Mouse (Mus musculus): ENCODE results near the gene Phf12.

Gene Phf12

DNA sequence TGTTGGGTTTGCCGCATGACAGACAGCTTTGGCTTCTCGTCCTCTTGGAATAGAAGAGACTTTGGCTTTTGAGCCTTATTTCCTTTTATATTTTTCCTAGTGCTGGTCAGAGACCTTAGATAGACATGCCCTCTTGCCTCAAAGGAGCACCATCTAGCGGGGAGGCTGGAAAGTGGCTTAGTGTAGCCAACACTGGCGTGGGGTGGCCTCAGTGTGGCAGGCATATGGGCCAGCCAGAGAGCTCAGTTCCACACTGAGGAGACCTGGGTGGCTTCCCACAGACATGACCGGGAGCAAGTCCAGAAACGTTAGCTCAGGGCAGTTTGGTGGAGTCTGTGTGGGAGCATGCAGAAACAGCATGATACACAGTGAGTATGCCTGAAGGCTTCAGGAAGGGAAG lies 11.8 kb upstream of the Phf12 start:
- no peak for DNase-seq (ENCODE audit: low read depth, low spot score)

DNA sequence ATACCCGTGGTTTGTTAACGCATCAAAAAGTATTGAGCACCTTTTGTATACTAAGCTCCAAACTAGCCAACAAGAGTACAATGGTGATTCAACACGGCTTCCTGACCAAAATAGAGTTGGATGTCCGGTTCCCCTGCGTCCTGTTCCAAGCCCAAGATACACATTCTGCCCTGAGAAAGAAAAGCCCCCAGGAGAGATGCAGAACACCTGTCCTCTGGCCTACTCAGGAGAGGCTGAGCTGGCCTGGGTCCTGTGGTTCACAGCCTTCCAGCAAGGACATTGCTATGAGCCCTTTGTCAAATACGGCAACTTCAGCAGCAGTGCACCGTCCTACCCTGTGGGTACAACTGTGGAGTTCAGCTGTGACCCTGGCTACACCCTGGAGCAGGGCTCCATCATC lies 9.0 kb upstream of the Phf12 start:
- DNase-seq (ENCODE audit: low read depth, low spot score), result no peak

DNA sequence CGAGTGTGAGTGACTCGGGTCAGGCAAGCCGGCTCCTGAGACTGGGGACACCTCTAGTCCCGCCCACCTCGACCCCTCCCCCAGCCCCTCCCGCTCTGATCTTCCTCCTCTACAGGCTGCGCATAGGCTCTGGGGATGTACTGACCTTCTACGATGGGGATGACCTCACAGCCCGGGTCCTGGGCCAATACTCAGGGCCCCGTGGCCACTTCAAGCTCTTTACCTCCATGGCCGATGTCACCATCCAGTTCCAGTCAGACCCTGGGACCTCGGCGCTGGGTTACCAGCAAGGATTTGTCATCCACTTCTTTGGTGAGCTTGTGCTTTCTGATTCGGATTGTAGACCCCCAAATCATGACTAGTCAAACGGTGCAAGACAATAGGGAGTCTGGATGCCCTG lies 8.2 kb upstream of the Phf12 start:
- DNase-seq (ENCODE audit: low read depth, low spot score), result no peak

DNA sequence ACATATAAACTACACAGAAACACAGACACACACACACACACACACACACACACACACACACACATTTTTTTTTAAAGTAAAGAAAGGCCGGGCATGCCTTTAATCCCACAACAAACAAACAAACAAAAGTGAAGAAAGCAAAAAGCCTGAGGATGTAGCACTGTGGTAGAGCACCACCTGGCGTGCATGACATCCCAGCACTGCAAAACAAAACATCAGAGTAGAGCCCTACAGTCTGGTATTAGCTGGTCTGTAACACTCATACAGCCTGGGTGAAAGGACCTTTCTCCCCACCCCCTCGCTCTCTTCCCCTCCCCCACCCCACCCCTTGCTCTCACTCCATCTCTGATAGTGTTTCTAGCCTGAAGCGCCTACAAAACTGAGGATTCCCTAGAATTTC lies 6.7 kb upstream of the Phf12 start:
- no peak for DNase-seq (ENCODE audit: low read depth, low spot score)

DNA sequence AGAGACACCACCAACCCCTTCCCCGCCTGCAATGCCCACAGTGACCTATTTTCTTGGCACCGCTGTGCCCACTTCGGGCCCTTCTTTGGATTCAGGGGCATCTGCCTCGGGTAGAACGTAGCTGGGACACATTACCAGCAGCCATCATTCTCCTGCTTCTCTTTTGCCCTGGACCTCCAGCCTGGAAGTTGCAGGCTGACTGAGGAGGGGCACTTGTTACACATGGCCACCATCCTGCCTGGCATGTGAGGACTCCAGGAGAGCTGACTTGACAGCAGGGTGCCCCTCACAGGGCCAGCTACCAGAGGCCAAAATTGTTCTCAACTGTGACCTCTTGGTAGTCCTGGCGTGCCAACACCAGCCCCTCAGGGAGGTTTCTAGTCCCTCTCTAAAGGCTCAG lies 4.4 kb upstream of the Phf12 start:
- DNase-seq (ENCODE audit: low read depth, low spot score), result no peak

DNA sequence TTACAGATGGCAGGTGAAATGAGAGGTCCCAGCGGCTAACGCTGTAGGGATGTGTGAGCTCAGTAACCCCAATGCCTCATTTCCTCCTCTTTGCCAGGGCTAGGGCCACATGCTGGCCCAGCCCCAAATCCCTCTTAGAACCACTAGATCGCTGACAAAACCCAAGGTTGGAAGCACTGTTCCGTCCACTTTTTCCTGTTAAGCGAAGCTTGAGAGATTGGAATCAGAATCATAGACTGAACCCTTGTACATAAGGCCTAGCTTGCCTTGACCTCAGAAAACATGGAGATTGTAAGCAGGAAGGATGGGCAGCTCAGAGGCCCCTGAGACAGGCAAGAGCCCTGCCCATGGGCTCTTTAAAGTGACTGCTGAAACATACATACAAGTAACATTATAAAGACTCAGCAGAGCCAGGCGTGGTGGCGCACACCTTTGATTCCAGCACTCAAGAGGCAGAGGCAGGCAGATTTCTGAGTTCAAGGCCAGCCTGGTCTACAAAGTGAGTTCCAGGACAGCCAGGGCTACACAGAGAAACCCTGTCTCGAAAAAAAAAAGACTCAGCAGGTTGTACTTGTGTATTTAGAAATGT lies 3.2 kb upstream of the Phf12 start:
- no peak for DNase-seq (ENCODE audit: low read depth, low spot score)

DNA sequence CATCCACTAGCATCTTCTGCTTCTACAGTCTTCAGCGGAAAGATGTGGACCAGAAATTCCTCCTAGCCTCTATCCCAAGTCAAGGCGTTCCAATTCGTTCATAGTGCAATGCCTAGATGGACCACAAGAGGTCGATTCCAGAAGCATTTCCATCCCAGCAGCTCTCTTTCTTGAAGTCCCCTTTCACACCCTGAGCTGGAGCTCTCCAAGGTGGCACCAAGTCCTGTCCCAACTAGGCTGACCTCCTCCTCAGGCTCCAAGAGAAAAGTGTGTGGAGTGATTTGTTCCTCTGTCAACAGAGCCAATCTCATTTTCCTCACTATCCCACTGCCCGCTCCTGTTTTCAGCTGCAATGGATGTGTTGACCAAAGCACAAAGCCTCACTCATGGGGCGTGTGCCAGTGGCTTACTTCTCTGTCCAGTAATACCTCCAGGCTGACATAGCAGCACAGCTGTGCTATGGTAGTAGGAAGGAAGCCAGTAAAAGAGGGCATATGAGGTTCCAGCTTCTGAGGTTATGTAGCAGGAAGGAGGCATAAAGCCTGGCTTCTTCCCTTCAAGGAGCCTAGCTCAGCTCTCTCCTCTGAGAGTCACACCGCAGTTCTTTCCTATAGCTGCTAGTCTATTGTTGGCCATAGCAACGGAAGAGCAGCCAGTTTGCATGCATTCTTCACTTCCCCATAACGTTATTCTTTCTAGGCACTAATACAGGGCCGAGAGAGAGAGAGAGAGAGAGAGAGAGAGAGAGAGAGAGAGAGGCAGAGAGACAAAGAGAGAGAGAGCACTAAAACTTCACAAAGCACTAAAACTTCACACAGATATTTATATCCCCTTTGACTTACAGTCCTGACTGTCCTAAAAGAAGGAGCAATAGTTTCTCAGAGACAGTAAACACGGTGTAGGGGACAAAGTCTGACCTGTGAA lies 2.0 kb upstream of the Phf12 start:
- DNase-seq (ENCODE audit: low read depth, low spot score), result no peak

DNA sequence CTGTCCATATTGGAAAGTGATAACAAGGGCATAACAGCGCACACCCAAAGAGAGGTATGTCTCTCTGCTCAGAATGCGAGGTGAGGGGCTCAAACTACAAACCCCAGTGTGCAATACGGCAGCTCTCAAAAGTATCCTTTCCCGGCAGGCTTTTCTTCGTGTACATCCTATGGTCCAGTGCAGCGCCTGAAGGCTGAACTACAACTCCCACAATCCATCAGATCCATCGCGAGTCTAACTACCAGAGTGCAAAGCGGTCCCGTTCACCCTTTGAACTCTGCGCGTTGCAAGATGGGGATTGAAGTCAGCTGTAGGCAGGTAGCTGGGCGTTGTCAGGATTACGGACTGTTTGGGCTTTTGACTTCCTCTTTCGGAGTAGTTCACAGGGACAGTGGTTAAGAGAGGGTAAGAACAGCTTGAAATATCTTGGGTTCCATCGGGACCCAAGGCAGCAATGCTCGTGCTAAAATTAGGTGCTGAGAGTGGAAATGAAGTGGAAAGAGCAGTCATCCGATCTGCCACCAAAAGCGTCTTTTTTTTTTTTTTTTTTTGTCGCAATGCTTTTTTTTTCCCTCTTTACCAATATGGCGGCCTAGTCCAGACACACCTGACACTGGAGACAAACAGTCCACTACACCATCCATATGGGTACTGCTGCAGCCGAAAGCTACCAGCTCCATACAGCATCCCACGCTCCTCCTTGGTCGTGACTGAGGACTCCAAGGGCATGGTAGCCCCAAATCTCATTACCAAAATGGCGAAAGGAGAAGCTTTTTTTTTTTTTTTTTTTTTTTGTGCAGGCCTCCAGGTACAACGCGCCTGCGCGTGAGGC lies 729 bp upstream of the Phf12 start:
- peak; percentile 97 for DNase-seq (ENCODE audit: low read depth, low spot score)

DNA sequence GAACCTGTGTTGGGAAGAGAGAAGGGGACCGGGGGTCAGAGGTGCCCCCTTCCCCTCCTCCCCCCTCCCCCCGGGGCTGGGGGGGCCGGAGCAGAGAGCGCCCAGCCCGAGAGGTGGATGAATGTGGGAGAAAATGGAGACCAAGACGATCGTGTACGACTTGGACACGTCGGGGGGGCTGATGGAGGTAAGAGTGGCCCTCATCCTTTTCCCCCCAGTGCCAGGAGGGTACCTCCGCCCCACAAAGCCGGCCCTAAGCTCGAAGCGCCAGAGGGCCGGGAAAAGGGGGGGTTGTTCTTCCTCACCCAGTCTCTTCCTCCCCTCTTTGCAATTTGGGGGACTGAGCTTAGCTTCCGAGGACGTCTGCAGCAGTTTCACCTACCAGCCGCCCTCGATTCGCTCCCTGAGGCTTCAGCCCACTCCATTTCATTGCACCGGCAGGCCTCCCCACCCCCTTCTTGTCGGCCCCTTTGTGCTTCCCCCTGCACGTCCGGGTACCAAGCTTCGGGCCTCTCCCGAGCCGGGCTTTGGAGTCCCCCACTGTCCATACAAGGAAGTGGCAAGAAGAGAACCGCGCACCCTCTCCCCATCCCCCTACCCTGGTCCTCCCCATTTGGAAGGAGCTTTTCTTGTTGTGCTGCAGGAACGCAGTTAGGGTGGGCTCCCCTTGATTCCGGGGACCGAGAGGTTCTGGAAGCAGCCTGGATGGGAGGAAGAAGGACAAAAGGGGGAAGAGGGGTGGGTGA lies 810 bp downstream of the Phf12 start:
- DNase-seq (ENCODE audit: low read depth, low spot score), result no peak

DNA sequence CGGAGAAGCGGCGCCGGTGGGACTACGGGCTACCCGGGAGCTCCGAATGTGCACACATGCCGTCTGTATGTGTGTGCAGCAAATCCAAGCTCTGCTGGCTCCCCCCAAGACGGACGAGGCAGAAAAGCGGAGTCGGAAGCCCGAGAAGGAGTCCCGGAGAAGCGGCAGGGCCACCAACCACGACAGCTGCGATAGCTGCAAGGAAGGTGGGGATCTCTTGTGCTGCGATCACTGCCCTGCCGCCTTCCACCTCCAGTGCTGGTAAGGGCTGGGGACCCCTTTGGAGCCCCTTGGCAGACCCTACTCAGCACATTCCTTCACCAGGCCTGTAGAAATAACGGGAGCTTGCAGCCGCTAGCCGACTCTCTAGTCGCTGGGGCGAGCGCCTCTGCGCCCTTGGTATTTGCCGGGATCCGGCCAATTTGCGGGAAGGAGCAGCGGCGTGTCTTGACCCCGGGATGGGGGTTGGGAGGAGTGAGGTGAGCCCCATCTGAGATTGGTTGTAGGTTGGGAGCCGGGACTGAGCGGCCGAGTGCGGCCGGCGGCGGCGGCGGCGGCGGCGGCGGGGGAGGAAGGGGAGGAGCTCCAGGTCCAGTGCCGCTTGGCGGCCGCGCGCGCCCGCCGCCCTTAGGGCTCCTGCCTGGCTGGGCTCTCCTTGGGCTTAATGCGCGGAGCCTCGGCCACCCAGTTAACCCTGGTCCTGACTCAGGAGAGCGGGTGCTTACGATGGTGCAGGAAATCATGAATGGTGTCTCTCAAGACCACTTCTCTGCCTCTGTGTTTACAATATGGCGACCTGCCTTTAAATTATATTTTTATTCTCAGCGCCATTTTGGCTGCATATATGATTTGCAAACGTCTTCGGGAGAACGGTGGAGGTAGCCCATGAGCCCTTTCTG lies 1.6 kb downstream of the Phf12 start:
- DNase-seq (ENCODE audit: low read depth, low spot score), result no peak

DNA sequence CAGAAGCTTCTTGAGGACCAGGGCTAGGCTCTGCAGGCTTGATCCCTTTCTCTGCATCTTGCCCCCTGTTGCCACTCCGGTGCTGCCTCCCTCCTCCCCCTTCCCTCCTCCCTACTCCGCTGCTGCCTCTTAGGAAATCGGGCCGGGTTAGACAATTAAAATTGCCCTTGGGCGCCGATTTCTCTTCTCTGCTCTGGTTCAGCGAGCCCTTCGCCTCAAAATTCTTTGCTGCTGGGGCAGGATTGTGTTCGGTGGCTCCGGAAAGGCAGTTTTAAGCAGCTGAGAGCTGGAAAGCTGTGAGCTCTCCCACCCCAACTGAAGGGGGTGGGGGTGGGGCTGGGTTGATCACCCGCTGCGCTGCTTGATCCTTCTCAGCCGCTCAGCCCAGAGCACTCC lies 2.3 kb downstream of the Phf12 start:
- DNase-seq (ENCODE audit: low read depth, low spot score), result no peak

DNA sequence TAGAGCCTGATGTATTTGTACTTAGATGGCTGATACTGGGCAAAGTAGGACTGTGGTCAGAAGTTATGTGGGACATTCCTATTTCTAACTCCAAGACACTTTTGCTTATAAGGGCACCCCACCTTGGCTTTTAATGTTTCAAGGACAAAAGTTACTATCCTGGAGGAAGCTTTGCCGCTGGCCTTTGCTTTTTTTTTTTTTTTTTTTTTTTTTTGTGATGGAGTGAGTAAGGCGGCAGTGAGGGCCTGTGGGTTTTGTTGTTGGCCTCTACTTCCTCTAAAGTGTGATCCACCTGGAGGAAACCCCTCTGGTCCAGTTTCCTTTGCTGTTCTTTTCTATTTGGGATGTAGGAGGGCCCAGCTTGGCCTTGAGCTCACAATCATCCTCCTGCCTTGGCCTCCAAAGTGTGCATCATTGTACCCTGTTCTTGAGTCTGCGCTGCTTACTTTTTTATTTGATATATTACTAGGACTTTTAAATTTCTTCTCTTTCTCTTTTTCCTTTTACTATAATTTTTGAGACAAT lies 3.0 kb downstream of the Phf12 start:
- no peak for DNase-seq (ENCODE audit: low read depth, low spot score)

DNA sequence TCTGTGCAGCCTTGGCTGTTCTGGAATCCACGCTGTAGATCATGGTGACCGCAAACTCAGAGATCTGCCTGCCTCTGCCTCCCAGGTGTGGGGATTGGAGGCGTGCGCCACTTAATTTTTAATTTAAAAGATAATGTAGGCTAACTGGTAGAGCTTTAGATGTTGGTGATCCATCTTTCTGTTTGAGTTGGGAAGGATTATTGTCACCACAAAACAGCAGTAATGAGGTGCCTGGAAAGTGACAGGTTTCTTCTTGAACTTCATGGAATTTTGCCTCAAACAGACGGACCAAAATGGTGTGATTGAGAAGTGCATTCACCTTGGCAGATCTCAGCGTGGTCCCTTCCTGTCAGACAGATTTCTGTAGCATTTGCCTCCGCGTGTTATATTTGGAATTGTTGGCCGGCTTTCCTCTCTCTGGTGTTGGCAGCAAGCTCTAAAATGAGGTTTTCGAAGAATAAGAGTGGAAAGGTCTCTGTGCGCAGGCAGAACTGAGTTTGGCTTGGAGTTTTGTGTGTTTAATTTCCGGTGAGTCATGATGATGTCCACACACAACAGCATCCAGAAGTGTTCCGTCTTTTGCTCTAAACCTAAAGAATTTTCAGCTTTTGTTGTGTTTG lies 6.6 kb downstream of the Phf12 start:
- DNase-seq (ENCODE audit: low read depth, low spot score), result no peak

DNA sequence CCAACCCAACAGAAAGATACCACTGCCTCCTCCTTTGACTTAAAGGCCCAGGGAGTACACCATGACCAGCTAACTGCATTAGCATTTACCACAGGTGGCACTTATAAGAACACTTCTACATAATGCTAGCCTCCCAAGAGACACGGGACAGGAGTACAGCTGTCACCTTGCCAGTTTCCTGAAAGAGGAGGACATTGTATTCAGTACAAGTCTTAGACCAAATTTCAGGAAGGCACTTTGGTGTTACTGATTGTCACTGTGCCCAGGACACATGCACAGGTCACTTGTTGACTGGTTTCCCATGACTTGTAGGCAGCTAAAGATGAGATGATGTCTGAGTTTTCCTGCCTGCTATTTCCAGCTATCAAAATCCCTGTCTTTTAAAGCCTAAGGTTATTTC lies 13.0 kb downstream of the Phf12 start:
- no peak for DNase-seq (ENCODE audit: low read depth, low spot score)

DNA sequence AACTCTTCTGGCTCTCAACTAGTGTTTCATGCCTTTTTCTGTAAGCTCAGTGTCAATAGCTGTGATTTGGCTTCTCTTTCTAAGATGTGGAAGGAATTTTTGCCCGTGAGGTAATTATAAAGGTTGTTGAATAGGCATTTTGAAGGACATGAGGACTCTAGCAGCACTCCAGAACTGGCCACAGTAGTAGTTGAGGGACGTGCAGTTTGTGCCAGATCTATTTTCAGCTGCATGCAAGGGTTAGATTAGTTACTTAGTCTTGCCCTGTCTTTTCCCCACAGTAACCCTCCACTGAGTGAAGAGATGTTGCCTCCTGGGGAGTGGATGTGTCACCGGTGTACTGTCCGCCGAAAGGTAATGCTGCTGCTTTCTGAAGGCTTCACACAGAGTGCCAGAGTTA lies 23.9 kb downstream of the Phf12 start:
- no peak for DNase-seq (ENCODE audit: low read depth, low spot score)

DNA sequence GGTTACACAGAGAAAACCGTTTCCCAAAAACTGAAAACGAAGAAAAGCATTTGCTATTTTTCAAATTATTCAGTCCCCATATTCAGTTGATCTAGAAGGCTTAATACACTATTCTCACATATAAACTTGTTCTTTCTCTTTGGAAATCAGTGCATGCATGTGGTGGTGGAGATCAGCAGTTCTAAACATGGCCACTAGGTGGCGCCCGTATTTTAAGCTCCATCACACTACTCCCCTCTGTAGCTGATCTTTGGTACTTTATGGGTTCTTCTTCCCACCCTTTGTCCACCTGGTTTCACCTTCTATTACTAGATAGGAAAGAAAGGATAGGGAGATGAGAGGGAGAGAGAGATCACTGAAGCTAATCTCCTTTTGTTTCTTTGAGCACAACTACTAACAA lies 37.1 kb downstream of the Phf12 start:
- DNase-seq (ENCODE audit: low read depth, low spot score), result peak; percentile 43

DNA sequence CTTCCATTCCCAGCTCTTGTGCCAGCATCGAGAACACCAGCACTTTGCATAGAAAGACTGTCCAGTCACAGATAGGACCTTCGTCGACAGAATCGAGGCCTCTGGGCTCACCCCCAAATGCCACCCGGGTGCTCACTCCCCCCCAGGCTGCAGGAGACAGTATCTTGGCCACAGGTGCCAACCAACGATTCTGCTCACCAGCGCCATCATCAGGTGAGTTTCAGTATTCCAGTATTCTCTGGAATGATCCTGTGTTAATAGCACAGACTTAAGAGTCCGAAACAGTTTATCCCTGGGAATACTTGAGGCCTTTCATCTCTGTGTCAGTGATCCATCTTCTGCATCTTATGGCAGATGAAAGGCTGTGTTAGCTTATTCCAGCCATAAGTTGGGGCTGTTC lies 41.1 kb downstream of the Phf12 start:
- peak; percentile 19 for DNase-seq (ENCODE audit: low read depth, low spot score)

DNA sequence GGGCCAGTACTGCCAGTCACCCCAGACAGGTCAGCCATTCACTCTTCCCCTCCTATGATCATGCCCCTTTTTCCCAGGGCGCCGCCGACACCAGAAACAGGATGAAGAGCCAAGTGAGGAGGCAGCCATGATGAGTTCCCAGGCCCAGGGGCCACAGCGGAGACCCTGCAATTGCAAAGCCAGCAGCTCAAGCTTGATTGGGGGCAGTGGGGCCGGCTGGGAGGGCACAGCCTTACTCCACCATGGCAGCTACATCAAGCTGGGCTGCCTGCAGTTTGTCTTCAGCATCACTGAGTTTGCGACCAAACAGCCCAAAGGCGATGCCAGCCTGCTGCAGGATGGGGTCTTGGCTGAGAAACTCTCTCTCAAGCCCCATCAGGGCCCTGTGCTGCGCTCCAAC lies 46.7 kb downstream of the Phf12 start:
- DNase-seq (ENCODE audit: low read depth, low spot score), result no peak

DNA sequence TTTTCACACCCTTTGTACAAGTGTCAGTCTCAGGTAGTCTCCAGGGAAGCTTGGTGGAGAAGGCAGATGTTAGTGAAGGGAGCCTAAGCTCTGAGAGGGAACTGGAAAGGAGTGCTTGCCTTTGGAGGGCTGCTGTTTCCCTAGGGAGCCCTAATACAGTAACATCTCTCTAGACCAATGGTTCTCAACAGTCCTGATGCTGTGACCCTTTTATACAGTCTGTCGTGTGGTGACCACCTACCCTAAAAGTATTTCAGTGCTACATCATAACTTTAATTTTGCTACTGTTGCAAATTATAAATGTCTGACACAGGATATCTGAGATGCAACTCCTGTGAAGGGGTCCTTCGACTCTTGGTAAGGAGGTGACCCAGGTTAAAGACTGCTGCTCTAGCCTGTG lies 48.0 kb downstream of the Phf12 start:
- DNase-seq (ENCODE audit: low read depth, low spot score), result no peak

DNA sequence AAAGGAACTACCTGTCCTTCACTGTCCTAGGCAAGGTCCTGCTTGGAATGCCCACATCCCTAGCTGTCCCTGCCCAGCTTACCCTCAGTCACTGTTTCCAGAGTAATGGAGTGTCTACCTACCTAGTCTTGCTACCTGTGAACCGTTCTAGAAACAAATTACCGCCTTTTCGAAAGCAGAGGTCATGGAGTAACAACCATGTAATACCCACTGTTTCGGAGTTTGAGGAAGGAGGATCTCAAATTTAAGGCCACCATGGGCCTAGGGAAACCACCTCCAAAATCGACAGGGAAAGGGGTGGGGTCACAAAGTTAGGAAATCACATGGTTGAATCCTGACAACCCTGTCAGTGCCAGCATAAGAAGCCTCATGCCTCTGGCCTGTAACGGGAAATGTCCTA lies 48.8 kb downstream of the Phf12 start:
- no peak for DNase-seq (ENCODE audit: low read depth, low spot score)
